Mouse (Mus musculus) cerebellum, adult 2 months (tissue): ENCODE measurements around the gene F8.
"Not testable (repeated sequence)": the region's sequence is repeated elsewhere in the genome, so short reads cannot be mapped to it uniquely, and the experiment has no call there.

Source experiments
- CTCF ChIP-seq: fragments of 200-500 bp; IDR thresholded peaks from 2 replicates; pipeline ENCODE4 v1.5.1; 2011; ENCODE audit warnings: low read depth, mild to moderate bottlenecking, control low read depth, low read length, moderate library complexity, borderline replicate concordance; ENCODE audit not compliant: insufficient read depth
- POLR2A ChIP-seq: fragments of 200-500 bp; IDR thresholded peaks from 2 replicates; pipeline ENCODE4 v1.6.1; 2011; ENCODE audit warnings: low read length, control low read depth, borderline replicate concordance; ENCODE audit not compliant: insufficient read depth

GRCm38 (mm10) chrX:75233603-75234376, 148.6 kb downstream of the F8 start:
- TF ChIP-seq POLR2A, CTCF: not testable (repeated sequence)
